Mouse (Mus musculus): ENCODE data around the gene Zcchc18. TPM values are rescaled to one million over a fixed set of nuclear protein-coding genes. Genes with fewer than 3 reads are reported as not detected.

Zcchc18 gene
- total RNA-seq, 2 experiments from 2014 or later = 241 to 262 TPM

Other genes with a start within 250 kb of the Zcchc18 start
- 100 to 1,000 TPM; 404 to 419 TPM for gene Morf4l2, start 249.5 kb upstream of the Zcchc18 start, total RNA-seq (2021)
- gene Glra4, start 213.0 kb upstream of the Zcchc18 start, total RNA-seq (2021) = under 1 TPM in 1 of 2 experiments, not detected in 1; 0.25 TPM
- gene Plp1, start 170.5 kb upstream of the Zcchc18 start, total RNA-seq (2021) = 1,000 to 10,000 TPM; 1,151 to 1,186 TPM
- gene Rab9b, start 124.4 kb upstream of the Zcchc18 start, total RNA-seq (2021) = 10 to 100 TPM; 26.9 to 31.2 TPM
- not detected for gene H2bfm, start 65.8 kb upstream of the Zcchc18 start, total RNA-seq (2021)
- gene Tmsb15b2, start 17.7 kb upstream of the Zcchc18 start, total RNA-seq (2021) = 10 to 100 TPM; 17.8 to 19.9 TPM
- gene Tmsb15l, start 16.3 kb upstream of the Zcchc18 start, total RNA-seq (2021) = 1 to 10 TPM; 2.2 to 5.6 TPM
- gene Tmsb15b1, start 16.3 kb upstream of the Zcchc18 start, total RNA-seq (2021) = 10 to 100 TPM in 1 of 2 experiments, 1 to 10 TPM in 1; 6.3 to 10.0 TPM
- gene Slc25a53, start 45.1 kb downstream of the Zcchc18 start, total RNA-seq (2021) = 10 to 100 TPM; 18.7 to 24.2 TPM
- 1 to 10 TPM; 8.5 to 8.9 TPM for gene Fam199x, start 56.4 kb downstream of the Zcchc18 start, total RNA-seq (2021)
- gene Esx1, start 128.9 kb downstream of the Zcchc18 start, total RNA-seq (2021) = not detected

Measured in layer of hippocampus, postnatal 36 days (tissue).